Mouse (Mus musculus): ENCODE measurements around the gene Klk1. TPM values are rescaled to one million over a fixed set of nuclear protein-coding genes. Genes with fewer than 3 reads are reported as not detected.
"Not testable (repeated sequence)": the region's sequence is repeated elsewhere in the genome, so short reads cannot be mapped to it uniquely, and the experiment has no call there.

Gene Klk1
- total and polyA plus RNA-seq, 2 experiments from 2014 or later, result not detected

GRCm38 (mm10) chr7:44208307-44208706 is 16.9 kb upstream of the Klk1 start:
- H3K4me3 ChIP-seq (ENCODE audit: low read depth, low read length), result no peak overlapping the region
- no peak overlapping the region for H3K4me2 ChIP-seq (ENCODE audit: low read depth)
- no peak for ATAC-seq
- 84% methylated on average over 3 of the region's 3 CpGs for WGBS
- H3K36me3 ChIP-seq (ENCODE audit: insufficient read depth), result no peaks in the 10 kb centered on the region
- no peaks in the 10 kb centered on the region for H3K27me3 ChIP-seq (ENCODE audit: insufficient read depth, low read length)
- DNase-seq, result no peak
- no peak overlapping the region for H3K27ac ChIP-seq (ENCODE audit: low read depth, low read length)
- no peak overlapping the region for H3K9ac ChIP-seq
- no peaks in the 10 kb centered on the region for H3K9me3 ChIP-seq (ENCODE audit: low read length)
- H3K4me1 ChIP-seq (ENCODE audit: insufficient read depth), result no peaks in the 10 kb centered on the region
- TF ChIP-seq CTCF (IDR thresholded peaks at IDR 0.05; ENCODE audit: low read depth), result no peak

- Histone ChIP-seq H3K36me3 (ENCODE audit: insufficient read depth) (no peaks in the 10 kb centered on the region), H3K27ac (ENCODE audit: low read depth, low read length) (no peak within 1 kb of the TSS), H3K9ac (no peak within 1 kb of the TSS), H3K4me3 (ENCODE audit: low read depth, low read length) (no peak within 1 kb of the TSS), H3K27me3 (ENCODE audit: insufficient read depth, low read length) (no peaks in the 10 kb centered on the region), H3K4me1 (ENCODE audit: insufficient read depth) (no peaks in the 10 kb centered on the region), H3K9me3 (ENCODE audit: low read length) (no peaks in the 10 kb centered on the region), H3K4me2 (ENCODE audit: low read depth) (no peak within 1 kb of the TSS)
- ATAC-seq, result no peak
- no peak for DNase-seq
- TF ChIP-seq CTCF (IDR thresholded peaks at IDR 0.05; ENCODE audit: low read depth), result no peak
- WGBS, result 79% methylated on average over 1 of the region's 1 CpGs
Observed at GRCm38 (mm10) chr7:44215645-44216044, 9.5 kb upstream of the Klk1 start, which contains the start of gene Klk1b5. TSS of gene Klk1b5 (plus strand) at chr7:44215945.

- not testable (repeated sequence) for H3K27me3 ChIP-seq (ENCODE audit: insufficient read depth, low read length); DNase-seq
- 85% methylated on average over 8 of the region's 10 CpGs for WGBS
Observed at GRCm38 (mm10) chr7:44221601-44222000, 3.6 kb upstream of the Klk1 start.

GRCm38 (mm10) chr7:44222335-44222734 is 2.8 kb upstream of the Klk1 start:
- not testable (repeated sequence) for H3K4me1 ChIP-seq (ENCODE audit: insufficient read depth); H3K4me3 ChIP-seq (ENCODE audit: low read depth, low read length); ATAC-seq; H3K27ac ChIP-seq (ENCODE audit: low read depth, low read length); DNase-seq; H3K27me3 ChIP-seq (ENCODE audit: insufficient read depth, low read length); H3K36me3 ChIP-seq (ENCODE audit: insufficient read depth); H3K9ac ChIP-seq; H3K9me3 ChIP-seq (ENCODE audit: low read length); H3K4me2 ChIP-seq (ENCODE audit: low read depth)
- 77% methylated on average over 6 of the region's 6 CpGs for WGBS

More at GRCm38 (mm10) chr7:44221601-44222000, 3.6 kb upstream of the Klk1 start:
- not testable (repeated sequence) for H3K4me3 ChIP-seq (ENCODE audit: low read depth, low read length); H3K36me3 ChIP-seq (ENCODE audit: insufficient read depth); H3K9ac ChIP-seq; H3K4me2 ChIP-seq (ENCODE audit: low read depth); H3K9me3 ChIP-seq (ENCODE audit: low read length); H3K27ac ChIP-seq (ENCODE audit: low read depth, low read length); ATAC-seq; H3K4me1 ChIP-seq (ENCODE audit: insufficient read depth)

GRCm38 (mm10) chr7:44235909-44236308 is 10.7 kb downstream of the Klk1 start, which contains the start of gene Gm36864:
TSS of gene Gm36864 (plus strand) at chr7:44236177.
- TF ChIP-seq CTCF (IDR thresholded peaks at IDR 0.05; ENCODE audit: low read depth), result no peak

GRCm38 (mm10) chr7:44239913-44240312 is 14.8 kb downstream of the Klk1 start:
- H3K27ac ChIP-seq (ENCODE audit: low read depth, low read length), result no peak overlapping the region
- H3K36me3 ChIP-seq (ENCODE audit: insufficient read depth), result no peaks in the 10 kb centered on the region
- no peak overlapping the region for H3K4me2 ChIP-seq (ENCODE audit: low read depth)
- no peaks in the 10 kb centered on the region for H3K9me3 ChIP-seq (ENCODE audit: low read length)
- no peak for ATAC-seq
- TF ChIP-seq CTCF (IDR thresholded peaks at IDR 0.05; ENCODE audit: low read depth), result no peak
- no peak overlapping the region for H3K9ac ChIP-seq
- no peaks in the 10 kb centered on the region for H3K4me1 ChIP-seq (ENCODE audit: insufficient read depth)
- H3K27me3 ChIP-seq (ENCODE audit: insufficient read depth, low read length), result no peaks in the 10 kb centered on the region
- no peak for DNase-seq
- H3K4me3 ChIP-seq (ENCODE audit: low read depth, low read length), result no peak overlapping the region
- WGBS, result 44% methylated on average over 2 of the region's 2 CpGs

More at GRCm38 (mm10) chr7:44235909-44236308, 10.7 kb downstream of the Klk1 start, which contains the start of gene Gm36864:
- Histone ChIP-seq H3K9ac (no peak within 1 kb of the TSS), H3K27me3 (ENCODE audit: insufficient read depth, low read length) (no peaks in the 10 kb centered on the region), H3K27ac (ENCODE audit: low read depth, low read length) (no peak within 1 kb of the TSS), H3K9me3 (ENCODE audit: low read length) (no peaks in the 10 kb centered on the region), H3K4me3 (ENCODE audit: low read depth, low read length) (no peak within 1 kb of the TSS), H3K4me1 (ENCODE audit: insufficient read depth) (no peaks in the 10 kb centered on the region), H3K36me3 (ENCODE audit: insufficient read depth) (no peaks in the 10 kb centered on the region), H3K4me2 (ENCODE audit: low read depth) (no peak within 1 kb of the TSS)
- DNase-seq (no peak), ATAC-seq (no peak)
- 79% methylated on average over 3 of the region's 3 CpGs for WGBS

GRCm38 (mm10) chr7:44240712-44241111 is 15.6 kb downstream of the Klk1 start:
- Histone ChIP-seq H3K4me2 (ENCODE audit: low read depth) (no peak overlapping the region), H3K36me3 (ENCODE audit: insufficient read depth) (no peaks in the 10 kb centered on the region), H3K27me3 (ENCODE audit: insufficient read depth, low read length) (no peaks in the 10 kb centered on the region), H3K4me3 (ENCODE audit: low read depth, low read length) (no peak overlapping the region), H3K27ac (ENCODE audit: low read depth, low read length) (no peak overlapping the region), H3K4me1 (ENCODE audit: insufficient read depth) (peaks cover 6% of the 10 kb centered on the region), H3K9ac (no peak overlapping the region), H3K9me3 (ENCODE audit: low read length) (no peaks in the 10 kb centered on the region)
- WGBS, result 63% methylated on average over 1 of the region's 1 CpGs
- ATAC-seq, result no peak; the same call in 1 of the 2 replicates
- no peak for TF ChIP-seq CTCF (IDR thresholded peaks at IDR 0.05; ENCODE audit: low read depth)
- DNase-seq, result no peak

Measured in forebrain, postnatal 0 days (tissue).